ENCODE assay signal across 8 mouse cellular contexts in genomic region chr13:65113239-65113638, GRCm38 (mm10). TPM values are rescaled to one million over a fixed set of nuclear protein-coding genes. Genes with fewer than 3 reads are reported as not detected.
DNase-seq lines count a peak whose midpoint lies in the region; ATAC-seq lines count a peak whose summit lies in the region.

No protein-coding gene starts in this region.

- peak overlapping the region; percentile 86; the same call in 1 of the 2 replicates for H3K27ac ChIP-seq in heart, embryonic 11.5 days (ENCODE audit: low read depth, low read length)

- no peaks in the 10 kb centered on the region for H3K9me3 ChIP-seq in heart, embryonic 11.5 days (replicated peaks; ENCODE audit: control insufficient read depth, low read length)

- peak overlapping the region; percentile 88 for H3K4me3 ChIP-seq in heart, embryonic 11.5 days (ENCODE audit: low read depth, low read length)

- no peaks in the 10 kb centered on the region for H3K4me1 ChIP-seq in heart, embryonic 11.5 days (ENCODE audit: control insufficient read depth, insufficient read depth, low read length)

- no peak for DNase-seq in heart, postnatal 4 days
- DNase-seq in MN1 (ENCODE audit: low spot score), result peak; percentile 7
- DNase-seq in frontal cortex, adult 2 months (ENCODE audit: extremely low spot score in 1 of 2, low spot score in 1 of 2), result no peak
- DNase-seq in right cerebral cortex, postnatal 25 days, result no peak
- no peak for DNase-seq in adrenal gland, adult 8-10 months

- H3K4me2 ChIP-seq in heart, embryonic 11.5 days, result peak overlapping the region; percentile 88

- no peak for ATAC-seq in heart, embryonic 11.5 days (replicated peaks; ENCODE audit: insufficient number of reproducible peaks, low FRiP score, low TSS enrichment)
- ATAC-seq in granulocyte monocyte progenitor cell, adult 5-6 weeks (replicated peaks; ENCODE audit: poor library complexity, severe bottlenecking), result peak; percentile 45
- peak; percentile 33 for ATAC-seq in megakaryocyte, adult 5-6 weeks (ENCODE audit: poor library complexity, severe bottlenecking)

- peak overlapping the region; percentile 96 for H3K9ac ChIP-seq in heart, embryonic 11.5 days (ENCODE audit: low read depth, low read length)

- 64% methylated on average over 3 of the region's 3 CpGs for WGBS in heart, embryonic 11.5 days (ENCODE audit: insufficient replicate concordance)

- no peaks in the 10 kb centered on the region for H3K36me3 ChIP-seq in heart, embryonic 11.5 days (ENCODE audit: control insufficient read depth, insufficient read depth, low read length)

- no peaks in the 10 kb centered on the region for H3K27me3 ChIP-seq in heart, embryonic 11.5 days (ENCODE audit: control insufficient read depth, insufficient read depth, low read length)

RNA-seq across cellular contexts. Expression of gene Mfsd14b, which starts 0.5 kb away (rescaled TPM):
- 35.6 and 37.4 TPM in 2 replicates for polyA plus RNA-seq in heart, embryonic 11.5 days (2014; fragmentation: Nextera tagmentation; extraction: Ambion mirVana)
- total RNA-seq in heart, postnatal 4 days (2021), result 10 to 100 TPM; 26.0 to 28.5 TPM
- total RNA-seq in granulocyte monocyte progenitor cell, adult 5-6 weeks (2014; fragmentation: Nextera tagmentation), result 46.0 and 55.2 TPM in 2 replicates
- 79.6 and 108 TPM in 2 replicates for total RNA-seq in granulocyte monocyte progenitor cell, adult 5-6 weeks (2017)
- 168 and 183 TPM in 2 replicates for total RNA-seq in megakaryocyte, adult 5-6 weeks (2015)
- total RNA-seq in megakaryocyte, adult 5-6 weeks (2017), result 179 and 207 TPM in 2 replicates
- polyA plus RNA-seq in frontal cortex, adult 2 months (2012; rRNA removed), result 28.6 and 31.4 TPM in 2 replicates
- total RNA-seq in adrenal gland, adult 8-10 months (2022), result 10 to 100 TPM; 42.3 to 48.7 (median 45.9) TPM

RNA-seq across cellular contexts. Expression of gene Olfr465-ps1, which starts 24.6 kb away (rescaled TPM):
- not detected in 2 replicates for polyA plus RNA-seq in heart, embryonic 11.5 days (2014; fragmentation: Nextera tagmentation; extraction: Ambion mirVana)
- not detected for total RNA-seq in heart, postnatal 4 days (2021)
- total RNA-seq in granulocyte monocyte progenitor cell, adult 5-6 weeks (2014; fragmentation: Nextera tagmentation), result not detected in 2 replicates
- not detected in 2 replicates for total RNA-seq in granulocyte monocyte progenitor cell, adult 5-6 weeks (2017)
- not detected in 2 replicates for total RNA-seq in megakaryocyte, adult 5-6 weeks (2015)
- not detected in 2 replicates for total RNA-seq in megakaryocyte, adult 5-6 weeks (2017)
- polyA plus RNA-seq in frontal cortex, adult 2 months (2012; rRNA removed), result not detected in 2 replicates
- not detected for total RNA-seq in adrenal gland, adult 8-10 months (2022)

RNA-seq across cellular contexts. Expression of gene Olfr466, which starts 36.8 kb away (rescaled TPM):
- polyA plus RNA-seq in heart, embryonic 11.5 days (2014; fragmentation: Nextera tagmentation; extraction: Ambion mirVana), result not detected in 2 replicates
- not detected for total RNA-seq in heart, postnatal 4 days (2021)
- total RNA-seq in granulocyte monocyte progenitor cell, adult 5-6 weeks (2014; fragmentation: Nextera tagmentation), result not detected in 2 replicates
- total RNA-seq in granulocyte monocyte progenitor cell, adult 5-6 weeks (2017), result not detected in 2 replicates
- not detected in 2 replicates for total RNA-seq in megakaryocyte, adult 5-6 weeks (2015)
- total RNA-seq in megakaryocyte, adult 5-6 weeks (2017), result not detected in 2 replicates
- not detected in 2 replicates for polyA plus RNA-seq in frontal cortex, adult 2 months (2012; rRNA removed)
- not detected for total RNA-seq in adrenal gland, adult 8-10 months (2022)
